Mouse (Mus musculus) liver, embryonic 14.5 days (tissue): ENCODE results near the gene Cacnb4.

Experiments
- CTCF ChIP-seq: IDR thresholded peaks from 2 replicates; pipeline ENCODE4 v1.5.1; 2016; ENCODE audit warnings: antibody characterized with exemption, low read depth, control low read depth
- EP300 ChIP-seq: IDR thresholded peaks from 2 replicates; pipeline ENCODE4 v1.6.1; 2016; ENCODE audit warnings: antibody characterized with exemption, low read depth

- no peak for TF ChIP-seq CTCF
- TF ChIP-seq EP300, result no peak
Measured at GRCm38 (mm10) chr2:52440420-52441015, 236.1 kb downstream of the Cacnb4 start.
